Mouse (Mus musculus) forebrain, embryonic 11.5 days (tissue): ENCODE results near the gene Mndal. TPM values are rescaled to one million over a fixed set of nuclear protein-coding genes. Genes with fewer than 3 reads are reported as not detected.
"Not testable (repeated sequence)": the region's sequence is repeated elsewhere in the genome, so short reads cannot be mapped to it uniquely, and the experiment has no call there.

Experiments
- ATAC-seq: fragments of 200-750 bp; cut with Nextera tagmentation; replicated peaks from 2 replicates; pipeline ENCODE4 v1.8.0; 2017; ENCODE audit warnings: moderate TSS enrichment; ENCODE audit not compliant: low FRiP score
- DNase-seq: peaks from one replicate; pipeline ENCODE4 v3.0.0-alpha.2; 2017; ENCODE audit warnings: low spot score
- H3K27ac ChIP-seq: fragments of 300-500 bp; sonication (generic); 2 replicates; pipeline ENCODE4 v1.5.1; 2014; ENCODE audit warnings: low read depth, low read length
- H3K27me3 ChIP-seq: fragments of 300-500 bp; sonication (generic); 2 replicates; pipeline ENCODE4 v1.6.1; 2014; ENCODE audit warnings: mild to moderate bottlenecking, low read length, mixed read lengths; ENCODE audit not compliant: control insufficient read depth, insufficient read depth
- H3K36me3 ChIP-seq: fragments of 300-500 bp; sonication (generic); 2 replicates; pipeline ENCODE4 v1.6.1; 2014; ENCODE audit warnings: mild to moderate bottlenecking, low read length, moderate library complexity, mixed read lengths; ENCODE audit not compliant: control insufficient read depth, insufficient read depth
- H3K4me1 ChIP-seq: fragments of 300-500 bp; sonication (generic); replicated peaks from 2 replicates; pipeline ENCODE4 v1.6.1; 2014; ENCODE audit warnings: low read length, mixed read lengths; ENCODE audit not compliant: control insufficient read depth, insufficient read depth
- H3K4me2 ChIP-seq: fragments of 300-500 bp; sonication (generic); 2 replicates; pipeline ENCODE4 v1.6.1; 2014; ENCODE audit warnings: low read depth, mild to moderate bottlenecking, low read length, moderate library complexity, mixed read lengths; ENCODE audit not compliant: severe bottlenecking
- H3K4me3 ChIP-seq: fragments of 300-500 bp; sonication (generic); 2 replicates; pipeline ENCODE4 v1.5.1; 2014; ENCODE audit warnings: low read depth, low read length
- H3K9ac ChIP-seq: fragments of 300-500 bp; sonication (generic); 2 replicates; pipeline ENCODE4 v1.6.1; 2014; ENCODE audit warnings: low read length
- H3K9me3 ChIP-seq: fragments of 300-500 bp; sonication (generic); 2 replicates; pipeline ENCODE4 v1.6.1; 2016; ENCODE audit warnings: low read length, mixed read lengths; ENCODE audit not compliant: control insufficient read depth
- WGBS: fragments of 180-500 bp; shearing (Covaris S2); extraction: QIAGEN DNeasy Blood & Tissue Kit; methylation state at CpG from one replicate; pipeline ENCODE4 v1.1.7; 2014; 5-methylcytosine and 5-hydroxymethylcytosine counted together
- polyA plus RNA-seq: library from polyadenylated mRNA; unstranded; fragments of >200 nt; fragmentation: Nextera tagmentation; extraction: Ambion mirVana; gene quantifications from 2 replicates; pipeline ENCODE4 v1.2.1, GENCODE M21; 2014

The Mndal gene
- polyA plus RNA-seq, 1 experiment from 2014 or later = 0.65 TPM

DNA sequence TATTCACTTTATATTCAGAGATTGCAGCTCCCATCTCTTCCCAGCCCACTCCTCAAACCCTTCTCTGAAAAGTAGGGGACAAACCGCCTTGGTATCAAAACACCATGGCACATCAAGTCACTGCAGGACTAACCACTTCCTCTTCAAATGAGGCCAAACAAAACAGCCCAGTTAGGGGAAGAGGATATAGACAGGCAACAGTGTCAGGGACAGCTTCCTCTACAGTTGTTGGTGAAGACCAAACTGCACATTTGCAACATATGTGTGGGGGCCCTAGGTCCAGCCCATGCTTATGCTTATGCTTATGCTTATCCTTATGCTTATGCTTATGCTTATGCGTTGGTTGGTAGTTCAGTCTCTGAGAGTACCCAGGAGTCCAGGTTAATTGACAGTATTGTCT is 133.0 kb downstream of the Mndal start:
- not testable (repeated sequence) for H3K36me3 ChIP-seq, H3K9me3 ChIP-seq, H3K4me3 ChIP-seq, H3K27ac ChIP-seq, H3K27me3 ChIP-seq, H3K4me2 ChIP-seq, H3K4me1 ChIP-seq, ATAC-seq, H3K9ac ChIP-seq, DNase-seq
- WGBS = 86% methylated on average over 2 of the region's 2 CpGs

DNA sequence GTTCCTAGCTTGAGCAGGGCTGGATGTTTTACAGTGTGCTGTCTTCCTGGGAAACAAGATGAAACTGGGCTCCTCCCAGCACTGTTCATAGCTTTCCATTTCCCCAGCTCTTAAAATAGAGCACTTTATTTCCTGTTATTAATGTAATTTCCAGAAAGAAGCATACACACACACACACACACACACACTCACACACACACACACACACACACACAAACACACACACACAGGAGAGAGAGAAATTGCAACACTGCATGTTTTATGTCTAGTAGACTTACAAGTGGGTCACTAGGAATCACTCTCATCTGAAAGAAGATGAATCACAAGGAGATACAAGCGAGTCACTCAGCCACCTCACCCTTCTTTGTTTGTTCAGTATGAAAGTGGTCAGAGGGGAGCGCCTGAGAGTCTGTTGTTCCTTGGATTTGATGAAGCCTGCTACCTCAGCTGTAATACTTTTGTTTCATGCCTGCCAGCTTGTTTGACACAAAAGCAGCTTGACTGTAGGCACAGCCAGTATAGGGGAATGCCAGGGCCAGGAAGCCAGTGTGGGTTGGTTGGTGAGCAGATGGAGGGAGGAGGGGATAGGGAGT is 139.5 kb downstream of the Mndal start:
- not testable (repeated sequence) for H3K4me1 ChIP-seq, H3K4me3 ChIP-seq, ATAC-seq, H3K27me3 ChIP-seq, DNase-seq, H3K36me3 ChIP-seq, H3K27ac ChIP-seq, H3K4me2 ChIP-seq, H3K9ac ChIP-seq, H3K9me3 ChIP-seq
- WGBS = 80% methylated on average over 2 of the region's 2 CpGs

DNA sequence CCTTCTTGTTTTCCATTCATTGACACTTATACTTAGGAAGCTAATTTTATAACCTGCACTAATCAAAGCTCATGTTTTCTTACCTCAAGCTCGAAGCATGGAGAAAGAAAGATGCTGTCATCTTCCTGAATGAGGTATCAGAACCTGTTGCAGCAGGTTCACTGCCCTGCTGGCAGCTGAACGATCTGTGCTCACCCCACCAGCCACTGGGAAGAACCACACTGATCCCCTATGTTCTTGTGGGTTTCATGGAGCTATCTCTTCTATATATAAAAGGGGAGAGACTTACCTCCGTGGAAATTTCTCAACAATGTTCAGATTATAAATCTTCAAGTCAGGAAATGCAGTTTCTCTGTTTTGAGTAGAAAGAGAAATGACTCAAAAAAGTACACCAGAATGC is 140.1 kb downstream of the Mndal start:
- not testable (repeated sequence) for H3K4me3 ChIP-seq, H3K27me3 ChIP-seq, H3K9ac ChIP-seq, DNase-seq, H3K4me1 ChIP-seq, H3K36me3 ChIP-seq, H3K27ac ChIP-seq, H3K9me3 ChIP-seq, ATAC-seq, H3K4me2 ChIP-seq
- 77% methylated on average over 3 of the region's 3 CpGs for WGBS

DNA sequence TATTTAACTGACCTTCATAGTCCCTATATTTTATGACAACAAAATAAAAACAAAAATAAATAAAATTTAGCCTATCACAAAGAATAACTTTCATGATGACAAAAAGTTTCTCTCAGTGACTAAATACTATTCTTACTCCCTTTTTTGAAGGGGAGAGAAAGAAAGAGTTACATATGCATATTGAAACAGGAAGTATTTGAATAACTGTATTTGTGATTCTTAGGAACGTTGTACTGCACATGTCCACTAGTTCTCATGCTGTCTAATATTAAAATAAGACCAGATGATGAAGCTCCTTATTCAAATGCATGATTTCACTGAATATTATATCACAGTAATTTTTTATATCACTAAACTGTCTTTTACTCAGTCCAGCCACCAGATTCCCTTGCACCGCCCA is 140.5 kb downstream of the Mndal start:
- not testable (repeated sequence) for ATAC-seq

More for the DNA sequence above, 140.5 kb downstream of the Mndal start:
- H3K27ac ChIP-seq, DNase-seq, H3K4me3 ChIP-seq, H3K9ac ChIP-seq, H3K4me2 ChIP-seq, H3K27me3 ChIP-seq, H3K36me3 ChIP-seq, H3K9me3 ChIP-seq, H3K4me1 ChIP-seq: not testable (repeated sequence)
- 95% methylated on average over 2 of the region's 2 CpGs for WGBS

Other genes with a start within 250 kb of the Mndal start
- 0.27 and 0.28 TPM in 2 replicates for gene Ifi207, start 200.7 kb downstream of the Mndal start, polyA plus RNA-seq
- 0.56 and 0.71 TPM in 2 replicates for gene Ifi204, start 175.5 kb downstream of the Mndal start, polyA plus RNA-seq
- 0.51 TPM in 1 of 2 replicates, not detected in the other for gene Ifi211, start 29.4 kb downstream of the Mndal start, polyA plus RNA-seq
- 0.09 TPM in 1 of 2 replicates, not detected in the other for gene Ifi203, start 181 bp upstream of the Mndal start, polyA plus RNA-seq
- not detected in 2 replicates for gene Ifi202b, start 40.3 kb upstream of the Mndal start, polyA plus RNA-seq
- gene Ifi205, start 89.3 kb upstream of the Mndal start, polyA plus RNA-seq = not detected in 2 replicates
- gene Olfr433, start 98.2 kb upstream of the Mndal start, polyA plus RNA-seq = not detected in 2 replicates
- not detected in 2 replicates for gene Olfr432, start 106.7 kb upstream of the Mndal start, polyA plus RNA-seq
- not detected in 2 replicates for gene Olfr430, start 124.1 kb upstream of the Mndal start, polyA plus RNA-seq
- not detected in 2 replicates for gene Olfr429, start 141.8 kb upstream of the Mndal start, polyA plus RNA-seq
- gene Olfr427, start 154.4 kb upstream of the Mndal start, polyA plus RNA-seq = not detected in 2 replicates
- gene Olfr231, start 178.7 kb upstream of the Mndal start, polyA plus RNA-seq = 0.36 and 0.57 TPM in 2 replicates
- not detected in 2 replicates for gene Olfr424, start 189.0 kb upstream of the Mndal start, polyA plus RNA-seq
- not detected in 2 replicates for gene Olfr420, start 213.1 kb upstream of the Mndal start, polyA plus RNA-seq
- 2.7 and 3.5 TPM in 2 replicates for gene Spta1, start 230.3 kb upstream of the Mndal start, polyA plus RNA-seq